Mouse (Mus musculus) thymus, postnatal 10 days (tissue): ENCODE data around the gene 4930432M17Rik.

Experiments used
- DNase-seq, 2 experiments: peaks; one replicate each; pipeline ENCODE4 v3.0.0; 2021; ENCODE audit warnings: low spot score in 2 of 2

The 4930432M17Rik gene

GRCm38 (mm10) chr3:121707106-121707505 is 36.5 kb downstream of the 4930432M17Rik start:
- no peak for DNase-seq

GRCm38 (mm10) chr3:121710894-121711531 is 40.5 kb downstream of the 4930432M17Rik start:
- DNase-seq = no peak

GRCm38 (mm10) chr3:121712222-121712621 is 41.7 kb downstream of the 4930432M17Rik start:
- no peak for DNase-seq

GRCm38 (mm10) chr3:121713151-121713701 is 42.7 kb downstream of the 4930432M17Rik start:
- DNase-seq = no peak

GRCm38 (mm10) chr3:121713816-121714215 is 43.3 kb downstream of the 4930432M17Rik start:
- no peak for DNase-seq

GRCm38 (mm10) chr3:121714461-121714860 is 43.9 kb downstream of the 4930432M17Rik start:
- DNase-seq = no peak

- DNase-seq = no peak
Measured at GRCm38 (mm10) chr3:121715336-121715735, 44.8 kb downstream of the 4930432M17Rik start.

GRCm38 (mm10) chr3:121715741-121716459 is 45.3 kb downstream of the 4930432M17Rik start:
- no peak for DNase-seq

- DNase-seq = no peak
Measured at GRCm38 (mm10) chr3:121716480-121716879, 45.9 kb downstream of the 4930432M17Rik start.

GRCm38 (mm10) chr3:121718679-121719078 is 48.1 kb downstream of the 4930432M17Rik start:
- no peak for DNase-seq

GRCm38 (mm10) chr3:121719701-121720100 is 49.1 kb downstream of the 4930432M17Rik start:
- DNase-seq = no peak

- no peak for DNase-seq
Measured at GRCm38 (mm10) chr3:121720801-121721690, 50.5 kb downstream of the 4930432M17Rik start.

GRCm38 (mm10) chr3:121721691-121722070 is 51.1 kb downstream of the 4930432M17Rik start:
- DNase-seq = no peak

- peak; percentile 32 to 58 for DNase-seq
Measured at GRCm38 (mm10) chr3:121722971-121723844, 52.6 kb downstream of the 4930432M17Rik start, which contains the start of gene F3. Gene F3, plus strand, starts transcription at chr3:121723537.

- no peak for DNase-seq
Measured at GRCm38 (mm10) chr3:121723968-121724524, 53.5 kb downstream of the 4930432M17Rik start.

GRCm38 (mm10) chr3:121724553-121724952 is 54.0 kb downstream of the 4930432M17Rik start:
- no peak for DNase-seq

- DNase-seq = no peak
Measured at GRCm38 (mm10) chr3:121725651-121726050, 55.1 kb downstream of the 4930432M17Rik start.

- no peak for DNase-seq
Measured at GRCm38 (mm10) chr3:121729678-121730077, 59.1 kb downstream of the 4930432M17Rik start.
